Comparison of ENCODE assay signal across 10 mouse cellular contexts in genomic region chr19:6388006-6388405, GRCm38 (mm10). TPM values are rescaled to one million over a fixed set of nuclear protein-coding genes. Genes with fewer than 3 reads are reported as not detected.
A peak's percentile ranks its signal among the peaks of the same experiment; 100 is the strongest.
DNase-seq lines count a peak whose midpoint lies in the region; TF ChIP-seq lines count a peak whose summit lies in the region.
"Had no signal": no experiment of that assay in that cellular context is flagged by ENCODE, and none has a peak within 500 bp of the region (broad histone marks: within the 10 kb centered on the region; RNA-seq: fewer than 3 reads in every experiment).

No protein-coding gene starts in this region.

- H3K4me1 ChIP-seq in heart, adult 2 months (ENCODE audit: control insufficient read depth, insufficient read depth, low read length), result peaks cover 12% of the 10 kb centered on the region

- 65% methylated on average over 13 of the region's 13 CpGs for WGBS in heart, adult 2 months

- H3K27ac ChIP-seq in heart, adult 2 months, result peak overlapping the region; percentile 29; the same call in 1 of the 2 replicates
- H3K27ac ChIP-seq: liver, embryonic 13.5 days had no signal

- H3K27me3 ChIP-seq in heart, adult 2 months (ENCODE audit: control insufficient read depth, insufficient read depth, low read length), result no peaks in the 10 kb centered on the region

- DNase-seq in heart, adult 2 months, result peak in 1 of 2 experiments; percentile 77
- DNase-seq in heart, postnatal 25 days (ENCODE audit: low spot score), result no peak
- peak; percentile 27 for DNase-seq in thymus, postnatal 4 days
- DNase-seq in thymus, postnatal 36 days, result no peak
- peak; percentile 52 to 79 for DNase-seq in gastrocnemius, adult 8-10 months (ENCODE audit: low spot score in 2 of 2)
- DNase-seq in B cell, adult 2 months, result no peak
- no peak for DNase-seq in layer of hippocampus, postnatal 10 days (ENCODE audit: low spot score in 2 of 2)
- DNase-seq: kidney, adult 8-10 months; liver, embryonic 13.5 days had no signal

- H3K36me3 ChIP-seq in heart, adult 2 months (ENCODE audit: control insufficient read depth, insufficient read depth, low read length), result peaks cover 3% of the 10 kb centered on the region; the same call in 1 of the 2 replicates
- H3K36me3 ChIP-seq: liver, embryonic 13.5 days had no signal

- H3K9ac ChIP-seq in heart, adult 2 months (ENCODE audit: low read depth, low read length), result no peak overlapping the region
- H3K9ac ChIP-seq: liver, embryonic 13.5 days had no signal

- H3K79me2 ChIP-seq in heart, adult 2 months (replicated peaks; ENCODE audit: control insufficient read depth, insufficient read depth, low read length), result 0 out of 2 replicates have a peak, but pooled peaks cover 1% of the 10 kb centered on the region

- TF ChIP-seq POLR2A in heart, adult 2 months (IDR thresholded peaks at IDR 0.05; ENCODE audit: insufficient read depth, low read depth, low read length), result no peak

- peak; percentile 66 for TF ChIP-seq CTCF in heart, adult 2 months (IDR thresholded peaks at IDR 0.05)

- 0 out of 2 replicates have a peak, but pooled peaks have one; percentile 52 for TF ChIP-seq EP300 in heart, adult 2 months (IDR thresholded peaks at IDR 0.05; ENCODE audit: insufficient read depth, low read depth, low read length)

- intact Hi-C loops in heart, adult 2 months (cut with DNase I), result loop anchor here (2.0 kb wide), 1 partner anchor 15 kb away; no protein-coding TSS in a partner anchor
- intact Hi-C loops in heart, postnatal 25 days (cut with DNase I), result no loop called here

- H3K4me3 ChIP-seq in heart, adult 2 months, result no peak overlapping the region
- H3K4me3 ChIP-seq: liver, embryonic 13.5 days; megakaryocyte, embryonic 14.5 days had no signal

RNA-seq across cellular contexts. Expression of gene Pygm, which starts 3.8 kb away (rescaled TPM):
- total RNA-seq in heart, adult 2 months (2021), result 1,000 to 10,000 TPM; 1,101 to 1,298 TPM
- 1,120 and 1,632 TPM in 2 replicates for polyA plus RNA-seq in heart, adult 2 months (2012; rRNA removed)
- total RNA-seq in heart, postnatal 25 days (2021), result 1,000 to 10,000 TPM; 1,128 to 1,145 TPM
- 1,000 to 10,000 TPM; 8,302 to 9,332 (median 8,668) TPM for total RNA-seq in gastrocnemius, adult 8-10 months (2022)
- 10 to 100 TPM; 16.2 to 17.4 TPM for total RNA-seq in layer of hippocampus, postnatal 10 days (2021)

RNA-seq across cellular contexts. Expression of gene Rasgrp2, which starts 11.1 kb away (rescaled TPM):
- total RNA-seq in heart, adult 2 months (2021), result 10 to 100 TPM; 43.3 to 48.0 TPM
- polyA plus RNA-seq in heart, adult 2 months (2012; rRNA removed), result 90.1 and 97.2 TPM in 2 replicates
- 10 to 100 TPM; 43.2 to 55.2 TPM for total RNA-seq in heart, postnatal 25 days (2021)
- 10 to 100 TPM in 2 of 4 experiments, 1 to 10 TPM in 2; 7.4 to 19.6 (median 11.1) TPM for total RNA-seq in gastrocnemius, adult 8-10 months (2022)
- 10 to 100 TPM; 93.5 to 99.9 TPM for total RNA-seq in layer of hippocampus, postnatal 10 days (2021)

RNA-seq across cellular contexts. Expression of gene Sf1, which starts 24.5 kb away (rescaled TPM):
- 100 to 1,000 TPM in 1 of 2 experiments, 10 to 100 TPM in 1; 93.0 to 103 TPM for total RNA-seq in heart, adult 2 months (2021)
- polyA plus RNA-seq in heart, adult 2 months (2012; rRNA removed), result 51.7 and 58.5 TPM in 2 replicates
- 10 to 100 TPM; 76.1 to 88.8 TPM for total RNA-seq in heart, postnatal 25 days (2021)
- total RNA-seq in gastrocnemius, adult 8-10 months (2022), result 10 to 100 TPM; 69.0 to 88.0 (median 73.8) TPM
- 100 to 1,000 TPM; 190 to 194 TPM for total RNA-seq in layer of hippocampus, postnatal 10 days (2021)

RNA-seq across cellular contexts. Expression of gene Nrxn2, which starts 30.5 kb away (rescaled TPM):
- 1 to 10 TPM; 4.5 to 5.2 TPM for total RNA-seq in heart, adult 2 months (2021)
- polyA plus RNA-seq in heart, adult 2 months (2012; rRNA removed), result 3.4 TPM in 2 replicates
- total RNA-seq in heart, postnatal 25 days (2021), result 1 to 10 TPM; 3.4 to 4.4 TPM
- total RNA-seq in gastrocnemius, adult 8-10 months (2022), result 1 to 10 TPM in 2 of 4 experiments, under 1 TPM in 2; 0.31 to 1.8 (median 1.0) TPM
- 100 to 1,000 TPM; 683 to 691 TPM for total RNA-seq in layer of hippocampus, postnatal 10 days (2021)

RNA-seq across cellular contexts. Expression of gene Map4k2, which starts 47.1 kb away (rescaled TPM):
- 10 to 100 TPM; 36.1 to 38.4 TPM for total RNA-seq in heart, adult 2 months (2021)
- polyA plus RNA-seq in heart, adult 2 months (2012; rRNA removed), result 88.9 and 107 TPM in 2 replicates
- 10 to 100 TPM; 42.6 to 44.3 TPM for total RNA-seq in heart, postnatal 25 days (2021)
- 10 to 100 TPM in 1 of 4 experiments, 1 to 10 TPM in 3; 6.9 to 10.7 (median 8.0) TPM for total RNA-seq in gastrocnemius, adult 8-10 months (2022)
- total RNA-seq in layer of hippocampus, postnatal 10 days (2021), result 10 to 100 TPM; 79.3 to 86.2 TPM

Comparison
In these comparisons a context has a peak if more than half of its experiments do, and no peak if none do; other contexts are left out.
1. DNase-seq: peak in thymus, postnatal 4 days (single experiment) and gastrocnemius, adult 8-10 months (2 of 2); none in heart, postnatal 25 days (single experiment), thymus, postnatal 36 days (0 of 2), B cell, adult 2 months (0 of 2) and layer of hippocampus, postnatal 10 days (0 of 2).
2. RNA of gene Pygm, which starts 3.8 kb away (total RNA-seq): 8,302 to 9,332 TPM in gastrocnemius, adult 8-10 months, 1,101 to 1,298 TPM in heart, adult 2 months and 1,128 to 1,145 TPM in heart, postnatal 25 days; 16.2 to 17.4 TPM in layer of hippocampus, postnatal 10 days; every median in the first group is over 10 times any median in the second.